Mouse (Mus musculus): Measurements from ENCODE around the gene Nos1ap.

Nos1ap gene

GRCm38 (mm10) chr1:170499466-170499865 lies 90.2 kb downstream of the Nos1ap start:
- DNase-seq = no peak

- DNase-seq = no peak
Measured at GRCm38 (mm10) chr1:170498645-170499044, 91.0 kb downstream of the Nos1ap start.

- no peak for DNase-seq
Measured at GRCm38 (mm10) chr1:170496221-170496620, 93.4 kb downstream of the Nos1ap start.

GRCm38 (mm10) chr1:170495538-170496183 lies 94.0 kb downstream of the Nos1ap start:
- no peak for DNase-seq

GRCm38 (mm10) chr1:170492527-170492926 lies 97.1 kb downstream of the Nos1ap start:
- DNase-seq = no peak

- DNase-seq = no peak
Measured at GRCm38 (mm10) chr1:170492027-170492426, 97.6 kb downstream of the Nos1ap start.

- no peak for DNase-seq
Measured at GRCm38 (mm10) chr1:170489936-170490335, 99.7 kb downstream of the Nos1ap start.

GRCm38 (mm10) chr1:170489450-170489849 lies 100.2 kb downstream of the Nos1ap start:
- peak; percentile 29 for DNase-seq

GRCm38 (mm10) chr1:170485119-170485518 lies 104.5 kb downstream of the Nos1ap start:
- DNase-seq = no peak

- DNase-seq = no peak
Measured at GRCm38 (mm10) chr1:170482236-170482905, 107.3 kb downstream of the Nos1ap start.

- DNase-seq = no peak
Measured at GRCm38 (mm10) chr1:170481093-170481492, 108.6 kb downstream of the Nos1ap start.

- no peak for DNase-seq
Measured at GRCm38 (mm10) chr1:170479458-170479798, 110.2 kb downstream of the Nos1ap start.

- DNase-seq = no peak
Measured at GRCm38 (mm10) chr1:170478791-170479457, 110.7 kb downstream of the Nos1ap start.

- no peak for DNase-seq
Measured at GRCm38 (mm10) chr1:170477636-170478600, 111.7 kb downstream of the Nos1ap start.

- DNase-seq = no peak
Measured at GRCm38 (mm10) chr1:170473460-170473859, 116.2 kb downstream of the Nos1ap start.

- DNase-seq = no peak
Measured at GRCm38 (mm10) chr1:170472861-170473260, 116.8 kb downstream of the Nos1ap start.

- DNase-seq = no peak
Measured at GRCm38 (mm10) chr1:170466099-170467009, 123.3 kb downstream of the Nos1ap start.

GRCm38 (mm10) chr1:170462140-170462539 lies 127.5 kb downstream of the Nos1ap start:
- no peak for DNase-seq

- DNase-seq = no peak
Measured at GRCm38 (mm10) chr1:170459896-170460602, 129.6 kb downstream of the Nos1ap start.

- no peak for DNase-seq
Measured at GRCm38 (mm10) chr1:170457673-170458072, 132.0 kb downstream of the Nos1ap start.
